Mouse (Mus musculus): ENCODE measurements around the gene Fcer1g.

- TF ChIP-seq CTCF (IDR thresholded peaks at IDR 0.05; ENCODE audit: low read depth, low read length) = no peak
- TF ChIP-seq GATA1 (IDR thresholded peaks at IDR 0.05; ENCODE audit: borderline replicate concordance, low read length) = no peak
- no peak for TF ChIP-seq TAL1 (conservative IDR thresholded peaks at IDR 0.05; ENCODE audit: low read depth, low read length)
- no peak for TF ChIP-seq GATA2 (IDR thresholded peaks at IDR 0.05; ENCODE audit: borderline replicate concordance, low read depth, low read length)
- no peak for TF ChIP-seq POLR2AphosphoS5 (IDR thresholded peaks at IDR 0.05; ENCODE audit: insufficient replicate concordance, low read depth, low read length)
Measured at GRCm38 (mm10) chr1:171278436-171278835, 44.3 kb upstream of the Fcer1g start.

Data from G1E (cell line).